Mouse (Mus musculus): ENCODE results near the gene Eef1akmt3.

GRCm38 (mm10) chr10:127077515-127077914 is 36.2 kb upstream of the Eef1akmt3 start:
- TF ChIP-seq CTCF (IDR thresholded peaks at IDR 0.05) (no peak), EP300 (IDR thresholded peaks at IDR 0.05) (no peak)
